Mouse (Mus musculus) liver, postnatal 0 days (tissue): ENCODE results near the gene Lmtk3.

Experiments used
- CTCF ChIP-seq: sonication (generic); IDR thresholded peaks from 2 replicates; pipeline ENCODE4 v1.5.1; 2016; ENCODE audit warnings: antibody characterized with exemption, low read depth
- EP300 ChIP-seq: IDR thresholded peaks from 2 replicates; pipeline ENCODE4 v1.6.1; 2016; ENCODE audit warnings: antibody characterized with exemption, low read depth, mild to moderate bottlenecking

DNA sequence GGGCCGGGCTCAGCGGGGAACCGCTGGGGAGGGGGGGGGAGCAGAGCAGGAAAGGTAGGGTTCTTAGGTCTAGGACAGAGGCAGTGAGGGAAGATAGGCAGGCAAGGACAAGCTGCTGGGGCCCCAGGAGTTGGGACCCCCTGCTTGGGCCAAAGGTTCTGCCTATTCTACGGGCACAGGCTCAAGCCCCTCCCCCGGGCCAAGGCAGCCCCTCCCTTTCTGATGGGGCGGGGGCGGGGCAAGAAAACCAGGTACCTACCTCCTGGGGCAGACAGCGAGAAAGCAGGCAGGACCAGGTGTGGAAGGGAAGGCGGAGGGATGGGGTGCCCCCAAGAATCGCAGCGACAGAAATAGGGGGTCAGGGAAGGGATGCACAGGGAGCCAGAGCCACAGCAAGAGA, 24.9 kb downstream of the Lmtk3 start:
- no peak for TF ChIP-seq CTCF
- no peak for TF ChIP-seq EP300
